Mouse (Mus musculus) adrenal gland (tissue): ENCODE measurements at regions not wholly inside any gene's neighbourhood (a gene's known extent, or its start where the extent isn't known, plus 50 kb on each side); places are given as distances from the start of the nearest gene placed in this dataset.

Experiments
- intact Hi-C: fragments of 180-260 bp; cut with DNase I; formaldehyde crosslinking; loops from one replicate; pipeline ENCODE4 v1.15.1; 2025

DNA sequence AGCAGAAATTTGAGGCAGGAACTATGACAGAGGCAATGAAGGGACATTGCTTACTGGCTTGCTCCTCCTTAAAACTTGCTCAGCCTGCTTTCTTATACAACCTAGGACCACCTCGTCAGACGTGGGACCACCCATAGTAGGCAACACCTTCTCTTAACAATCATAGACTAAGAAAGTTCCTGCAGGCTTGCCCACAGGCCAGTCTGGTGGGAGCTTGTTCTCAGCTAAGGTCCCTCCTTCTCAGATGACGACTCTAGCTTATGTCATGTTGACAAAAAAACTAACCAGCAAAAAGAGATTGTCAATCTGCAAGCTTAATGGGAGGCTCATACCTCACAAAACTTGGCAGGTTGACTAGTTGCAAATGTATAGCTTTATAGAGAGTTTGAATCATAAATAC lies 56.5 kb upstream of the Lsm6 start:
- intact Hi-C loops = no loop called here

- intact Hi-C loops = no loop called here
Measured at GRCm38 (mm10) chr8:78889708-78890107, 68.8 kb upstream of the Lsm6 start.

GRCm38 (mm10) chr8:78890571-78890970 lies 69.6 kb upstream of the Lsm6 start:
- intact Hi-C loops = no loop called here

- intact Hi-C loops = loop anchor here (5.0 to 10.0 kb wide), 3 partner anchors 158 to 835 kb away; no protein-coding TSS in a partner anchor
Measured at GRCm38 (mm10) chr8:78899887-78900286, 78.9 kb upstream of the Lsm6 start.

GRCm38 (mm10) chr8:78903034-78903433 lies 82.1 kb upstream of the Lsm6 start:
- intact Hi-C loops = loop anchor here (5.0 to 10.0 kb wide), 2 partner anchors 666 to 838 kb away; no protein-coding TSS in a partner anchor

GRCm38 (mm10) chr8:78907918-78908317 lies 87.0 kb upstream of the Lsm6 start:
- intact Hi-C loops = loop anchor here (10.0 kb wide), 1 partner anchor 843 kb away; no protein-coding TSS in a partner anchor

GRCm38 (mm10) chr8:78911288-78911873 lies 90.4 kb upstream of the Lsm6 start:
- intact Hi-C loops = no loop called here

- intact Hi-C loops = no loop called here
Measured at GRCm38 (mm10) chr8:78912470-78912869, 91.5 kb upstream of the Lsm6 start.

GRCm38 (mm10) chr8:78913823-78914222 lies 92.9 kb upstream of the Lsm6 start:
- intact Hi-C loops = no loop called here

DNA sequence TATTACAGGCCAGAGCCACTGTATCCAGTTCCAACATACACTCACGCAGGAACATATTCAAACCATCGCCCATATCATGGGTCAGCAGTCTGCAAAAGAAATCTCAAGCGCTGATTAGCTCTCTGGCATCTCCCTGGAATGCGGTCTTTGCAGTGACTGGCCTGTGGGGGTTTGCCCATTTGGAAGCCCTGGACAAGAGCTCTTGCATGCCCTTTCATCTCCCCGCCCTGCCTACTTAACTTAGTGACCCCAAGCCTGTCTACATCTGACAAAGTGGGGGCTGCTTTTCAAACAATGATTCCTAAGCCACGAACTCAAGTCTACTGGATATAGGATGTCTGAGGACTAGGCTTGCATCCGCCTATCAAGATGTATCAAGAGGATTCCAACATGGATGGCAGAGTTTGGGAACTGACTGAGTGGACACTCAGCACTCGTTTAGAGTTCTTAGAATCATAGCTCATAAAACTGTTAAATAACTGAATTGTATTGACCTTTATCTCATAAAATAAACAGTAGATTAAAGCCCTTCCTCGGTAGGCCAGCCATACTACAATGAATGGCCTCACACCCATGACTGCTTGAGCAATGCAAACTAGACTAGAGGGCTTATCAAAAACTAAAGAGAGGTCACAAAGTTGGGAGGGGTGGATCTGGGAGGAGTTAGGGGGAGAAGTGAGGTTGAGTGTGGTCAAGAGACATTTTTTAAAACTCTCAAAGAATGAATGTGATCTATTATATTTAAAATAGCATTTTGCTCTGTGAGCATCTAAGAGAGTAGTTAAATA lies 97.4 kb upstream of the Zfp827 start:
- intact Hi-C loops = no loop called here

DNA sequence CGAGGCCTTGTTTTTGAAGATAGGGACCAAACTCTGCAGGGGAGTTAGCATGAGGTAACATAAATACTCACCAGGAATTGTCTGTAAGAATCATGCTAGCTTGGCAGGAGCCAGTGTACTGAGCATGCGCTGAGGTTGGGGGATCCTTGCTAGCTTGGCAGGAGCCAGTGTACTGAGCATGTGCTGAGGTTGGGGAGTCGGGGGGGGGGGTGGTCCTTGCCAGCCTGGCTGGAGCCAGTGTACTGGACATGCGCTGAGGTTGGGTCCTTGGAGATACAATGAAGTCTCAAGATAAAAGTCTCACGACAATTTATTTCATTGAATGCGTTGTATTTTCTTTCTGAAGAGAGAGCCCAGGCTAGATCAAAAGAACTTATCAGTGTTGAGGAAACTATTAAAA lies 96.2 kb upstream of the Zfp827 start:
- intact Hi-C loops = no loop called here

DNA sequence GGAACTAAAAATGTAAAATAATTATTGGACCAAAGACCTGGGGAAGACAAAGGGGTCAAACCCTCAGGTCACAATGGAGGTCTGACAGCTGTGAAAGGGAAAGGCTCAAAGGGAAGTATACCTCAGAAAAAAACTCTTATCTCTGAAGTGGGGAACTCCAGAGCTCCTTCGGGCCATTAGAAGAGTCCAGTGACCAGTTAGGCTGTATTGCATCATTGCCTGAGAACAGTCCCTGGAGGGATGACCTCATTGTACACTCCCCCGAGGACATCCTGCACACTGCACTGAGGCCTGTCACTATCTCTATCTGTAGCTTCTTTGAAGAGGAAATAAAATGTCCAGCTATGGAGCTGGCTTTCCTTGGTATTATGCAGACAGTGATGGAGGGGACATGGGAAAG lies 88.2 kb upstream of the Zfp827 start:
- intact Hi-C loops = no loop called here

DNA sequence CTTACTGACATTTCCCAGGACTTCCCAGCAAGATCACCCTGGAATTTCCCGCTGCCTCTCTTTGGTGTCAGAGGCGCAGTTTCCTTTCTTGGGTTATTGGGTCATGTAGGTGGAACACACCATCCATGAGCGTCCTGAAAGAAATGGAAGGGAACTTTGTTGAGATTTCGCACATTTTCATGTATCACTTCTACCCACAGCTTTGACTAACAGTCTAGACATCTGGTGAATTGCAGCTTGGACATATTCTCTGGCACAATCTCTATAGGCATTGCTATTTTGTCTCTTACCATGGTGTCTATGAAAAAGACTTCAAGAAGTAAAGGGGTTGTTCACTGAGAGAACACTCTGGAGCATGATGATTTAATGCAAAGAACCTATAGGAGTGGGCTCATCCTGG lies 86.7 kb upstream of the Zfp827 start:
- intact Hi-C loops = no loop called here

- intact Hi-C loops = no loop called here
Measured at GRCm38 (mm10) chr8:78944367-78944766, 83.9 kb upstream of the Zfp827 start.

DNA sequence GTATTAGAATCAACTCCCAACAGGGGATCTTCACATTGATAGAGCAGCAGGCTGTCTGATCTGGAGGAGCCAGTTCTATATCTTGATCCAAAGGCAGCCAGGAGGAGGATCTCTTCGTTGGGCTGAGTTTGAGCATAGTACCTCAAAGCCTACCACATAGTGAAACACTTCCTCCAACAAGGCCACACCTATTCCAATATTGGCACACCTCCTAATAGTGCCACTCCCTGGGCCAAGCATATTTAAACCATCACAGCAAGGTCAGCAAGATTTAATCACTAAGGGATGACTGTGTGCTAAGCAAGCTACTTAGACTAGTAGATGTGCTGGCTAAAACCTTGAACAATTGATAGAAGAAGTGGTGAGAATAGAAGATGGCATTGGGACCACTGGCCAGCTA lies 82.6 kb upstream of the Zfp827 start:
- intact Hi-C loops = no loop called here

- intact Hi-C loops = no loop called here
Measured at GRCm38 (mm10) chr8:78946085-78946484, 82.2 kb upstream of the Zfp827 start.

DNA sequence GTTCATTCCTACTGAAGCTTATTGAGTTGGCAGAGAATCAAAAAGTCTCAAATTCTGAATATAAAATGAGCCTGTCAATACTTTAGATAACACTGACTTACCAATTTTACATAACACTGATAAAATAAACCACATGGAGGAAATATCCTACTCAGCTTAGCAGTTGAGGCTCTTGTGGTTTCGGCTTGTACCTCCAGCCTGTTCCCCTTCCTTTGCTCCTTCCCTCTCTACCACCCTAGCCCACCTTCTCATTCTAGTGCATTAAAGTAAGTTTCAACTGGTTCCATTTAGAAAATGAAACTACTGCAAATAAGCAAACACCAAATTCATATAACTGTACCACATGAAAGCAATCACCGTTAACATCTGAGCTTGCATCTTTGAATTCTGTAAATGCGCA lies 53.2 kb upstream of the Zfp827 start:
- intact Hi-C loops = no loop called here
